Mouse (Mus musculus) embryonic facial prominence, embryonic 15.5 days (tissue): ENCODE data around the gene Samm50. TPM values are rescaled to one million over a fixed set of nuclear protein-coding genes. Genes with fewer than 3 reads are reported as not detected.
A peak's percentile ranks its signal among the peaks of the same experiment; 100 is the strongest.

Source experiments
- ATAC-seq: fragments of 200-750 bp; cut with Nextera tagmentation; 2 replicates; pipeline ENCODE4 v1.8.0; 2017; ENCODE audit warnings: low read depth, moderate TSS enrichment; ENCODE audit not compliant: insufficient number of reproducible peaks, low FRiP score, low TSS enrichment
- H3K27ac ChIP-seq: fragments of 300-500 bp; sonication (generic); replicated peaks from 2 replicates; pipeline ENCODE4 v1.5.1; 2015; ENCODE audit warnings: mild to moderate bottlenecking, inconsistent platforms
- H3K27me3 ChIP-seq: fragments of 300-500 bp; sonication (generic); 2 replicates; pipeline ENCODE4 v1.6.1; 2015; ENCODE audit warnings: inconsistent platforms
- H3K36me3 ChIP-seq: fragments of 300-500 bp; sonication (generic); 2 replicates; pipeline ENCODE4 v1.6.1; 2015; ENCODE audit warnings: mild to moderate bottlenecking, inconsistent platforms
- H3K4me1 ChIP-seq: fragments of 300-500 bp; sonication (generic); 2 replicates; pipeline ENCODE4 v1.6.1; 2015; ENCODE audit warnings: inconsistent platforms
- H3K4me2 ChIP-seq: fragments of 300-500 bp; sonication (generic); replicated peaks from 2 replicates; pipeline ENCODE4 v1.6.1; 2015; ENCODE audit warnings: mild to moderate bottlenecking, inconsistent platforms
- H3K4me3 ChIP-seq: fragments of 300-500 bp; sonication (generic); replicated peaks from 2 replicates; pipeline ENCODE4 v1.5.1; 2015; ENCODE audit warnings: mild to moderate bottlenecking, inconsistent platforms
- H3K9ac ChIP-seq: fragments of 300-500 bp; sonication (generic); 2 replicates; pipeline ENCODE4 v1.6.1; 2015; ENCODE audit warnings: inconsistent platforms
- H3K9me3 ChIP-seq: fragments of 300-500 bp; sonication (generic); replicated peaks from 2 replicates; pipeline ENCODE4 v1.6.1; 2016; ENCODE audit warnings: inconsistent platforms
- WGBS: fragments of 180-500 bp; shearing (Covaris S2); methylation state at CpG from one replicate; pipeline ENCODE4 v1.1.7; 2015; 5-methylcytosine and 5-hydroxymethylcytosine counted together
- microRNA-seq: library from miRNA; unstranded; fragments of <30 nt; microRNA quantifications from one replicate; pipeline ENCODE4, GENCODE M21; 2016; ENCODE audit warnings: borderline number of aligned reads
- polyA plus RNA-seq: library from polyadenylated mRNA; unstranded; fragments of >200 nt; fragmentation: Nextera tagmentation; extraction: Ambion mirVana; gene quantifications from 2 replicates; pipeline ENCODE4 v1.2.1, GENCODE M21; 2015

The Samm50 gene
- polyA plus RNA-seq, 1 experiment from 2014 or later = 96.4 TPM

DNA sequence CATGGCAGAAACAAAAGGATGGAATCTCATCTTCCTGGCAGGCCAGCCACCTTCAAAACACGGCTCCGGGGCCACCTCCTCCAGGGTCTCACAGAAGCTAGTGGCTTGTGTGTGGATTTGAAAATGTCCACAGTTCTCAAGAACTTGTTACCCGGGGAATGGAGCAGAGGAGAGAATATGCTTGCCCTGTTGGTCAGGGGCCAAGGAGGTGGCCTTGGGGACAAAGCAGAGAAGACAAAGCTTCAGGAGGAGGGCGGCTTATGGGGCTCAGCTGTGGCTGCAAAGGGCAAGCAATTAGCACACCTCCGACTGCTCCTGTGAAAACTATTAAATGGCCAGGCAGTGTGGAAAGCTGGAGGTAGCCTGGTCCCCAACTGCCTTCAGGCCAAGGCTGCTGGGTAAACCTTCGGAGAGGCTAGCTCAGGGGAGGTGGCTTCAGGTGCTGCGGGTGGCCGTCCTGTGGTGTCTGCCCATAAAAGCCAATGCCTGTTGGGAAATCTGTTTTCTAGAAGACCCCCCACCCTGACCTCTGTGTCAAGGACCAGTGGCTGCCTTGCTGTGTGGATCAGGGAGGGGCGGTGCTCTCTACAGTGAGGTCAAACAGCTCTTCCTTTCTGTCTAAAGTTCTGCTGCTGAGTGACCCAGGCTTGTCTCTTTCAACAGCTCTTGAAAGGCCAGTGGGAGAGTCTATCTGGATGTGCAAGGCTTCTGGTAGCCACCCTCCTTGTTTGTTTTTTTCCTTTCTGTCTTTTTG, 66.7 kb downstream of the Samm50 start:
- Histone ChIP-seq H3K27me3 (peaks cover 2% of the 10 kb centered on the region; the same call in 1 of the 2 replicates), H3K36me3 (no peaks in the 10 kb centered on the region), H3K4me2 (no peak overlapping the region), H3K4me3 (no peak overlapping the region), H3K9ac (no peak overlapping the region), H3K9me3 (no peaks in the 10 kb centered on the region), H3K4me1 (peaks cover 22% of the 10 kb centered on the region), H3K27ac (no peak overlapping the region)
- WGBS = 74% methylated on average over 9 of the region's 9 CpGs
- ATAC-seq = no peak

DNA sequence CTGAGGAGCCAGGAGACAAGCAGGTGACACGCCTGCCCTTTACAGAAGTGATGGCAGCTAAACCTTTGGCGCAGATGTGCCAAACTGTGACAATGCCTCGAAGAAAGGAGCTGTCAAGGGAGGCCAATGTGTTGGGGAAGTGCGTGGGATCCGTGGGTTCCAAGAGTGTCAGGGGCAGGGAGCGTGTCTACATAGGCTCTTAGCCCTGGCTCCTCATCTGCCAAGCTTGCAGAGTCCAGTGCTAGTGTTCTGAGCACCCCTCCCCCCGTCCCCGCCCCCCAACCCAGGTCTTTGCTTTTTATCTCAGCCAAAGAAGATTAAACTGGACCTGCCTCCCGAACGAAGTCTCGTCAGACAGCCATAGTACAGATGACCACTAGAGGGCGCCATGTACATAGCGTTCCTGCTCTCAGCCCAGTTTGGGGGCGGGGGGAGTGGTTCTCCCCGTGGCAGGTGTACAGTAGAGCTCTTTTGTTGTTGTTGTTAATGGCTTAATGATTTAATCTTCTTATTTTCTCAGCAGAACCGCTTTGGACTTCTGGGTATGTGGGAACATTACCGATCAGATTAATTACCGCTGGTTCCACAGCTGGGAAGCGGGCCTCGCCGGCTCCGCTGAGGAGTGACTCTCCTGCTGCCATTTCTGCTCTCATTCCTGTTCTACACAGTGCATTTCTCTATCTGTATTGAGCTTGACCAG, 68.2 kb downstream of the Samm50 start:
- Histone ChIP-seq H3K4me3 (0 out of 2 replicates have a peak overlapping the region, but pooled peaks have one; percentile 9), H3K36me3 (no peaks in the 10 kb centered on the region), H3K27me3 (peaks cover 2% of the 10 kb centered on the region; the same call in 1 of the 2 replicates), H3K4me1 (peaks cover 14% of the 10 kb centered on the region), H3K4me2 (peak overlapping the region; percentile 17; the same call in 1 of the 2 replicates), H3K9ac (no peak overlapping the region), H3K9me3 (no peaks in the 10 kb centered on the region), H3K27ac (no peak overlapping the region)
- 26% methylated on average over 22 of the region's 22 CpGs for WGBS
- 0 out of 2 replicates have a peak, but pooled peaks have one; percentile 44 for ATAC-seq

DNA sequence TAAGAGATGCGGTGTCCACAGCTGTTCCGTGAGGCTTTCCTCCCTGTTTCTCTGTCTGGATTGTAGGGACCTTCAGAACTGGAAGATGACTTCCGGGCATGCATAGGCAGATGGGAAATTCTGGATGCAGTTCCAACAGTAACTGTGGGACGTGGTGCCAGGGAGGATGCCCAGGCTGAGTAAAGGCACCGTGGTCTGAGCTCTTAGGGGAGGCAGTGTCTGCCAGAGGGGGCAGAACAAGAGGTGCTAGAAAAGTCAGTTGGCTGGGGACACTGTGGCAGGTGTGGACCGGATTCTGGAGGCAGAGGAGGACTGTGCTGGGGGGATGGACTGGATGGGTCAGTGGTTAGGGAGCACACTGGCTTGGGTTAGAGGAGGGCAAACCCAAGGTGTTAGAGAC, 70.6 kb downstream of the Samm50 start:
- Histone ChIP-seq H3K9ac (no peak overlapping the region), H3K27ac (no peak overlapping the region), H3K9me3 (no peaks in the 10 kb centered on the region), H3K4me1 (peaks cover 14% of the 10 kb centered on the region), H3K36me3 (no peaks in the 10 kb centered on the region), H3K4me2 (no peak overlapping the region), H3K4me3 (no peak overlapping the region), H3K27me3 (peaks cover 2% of the 10 kb centered on the region; the same call in 1 of the 2 replicates)
- ATAC-seq = no peak
- 88% methylated on average over 6 of the region's 6 CpGs for WGBS

DNA sequence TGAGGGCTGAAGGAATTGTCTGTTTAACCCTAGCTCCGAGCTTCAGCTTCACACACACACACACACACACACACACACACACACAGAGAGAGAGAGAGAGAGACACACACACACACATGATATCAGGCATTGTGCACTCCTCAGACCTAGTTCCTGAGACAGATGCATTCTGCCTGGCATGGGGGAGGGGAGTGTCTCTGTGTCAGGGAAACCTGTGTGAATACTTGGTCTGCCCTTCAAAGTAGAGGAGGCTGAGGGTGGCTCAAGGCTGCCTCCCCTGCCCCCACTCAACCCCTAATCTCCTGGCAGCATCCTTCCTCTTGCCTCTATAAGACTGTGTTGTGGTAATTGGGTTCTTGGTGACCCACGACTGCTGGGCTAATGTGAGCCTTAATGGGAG, 71.5 kb downstream of the Samm50 start:
- Histone ChIP-seq H3K27me3 (0 out of 2 replicates have a peak, but pooled peaks cover 2% of the 10 kb centered on the region), H3K27ac (no peak overlapping the region), H3K9me3 (no peaks in the 10 kb centered on the region), H3K4me3 (no peak overlapping the region), H3K4me2 (no peak overlapping the region), H3K9ac (no peak overlapping the region), H3K36me3 (no peaks in the 10 kb centered on the region), H3K4me1 (peaks cover 10% of the 10 kb centered on the region)
- no peak for ATAC-seq
- WGBS = 50% methylated on average over 2 of the region's 2 CpGs

DNA sequence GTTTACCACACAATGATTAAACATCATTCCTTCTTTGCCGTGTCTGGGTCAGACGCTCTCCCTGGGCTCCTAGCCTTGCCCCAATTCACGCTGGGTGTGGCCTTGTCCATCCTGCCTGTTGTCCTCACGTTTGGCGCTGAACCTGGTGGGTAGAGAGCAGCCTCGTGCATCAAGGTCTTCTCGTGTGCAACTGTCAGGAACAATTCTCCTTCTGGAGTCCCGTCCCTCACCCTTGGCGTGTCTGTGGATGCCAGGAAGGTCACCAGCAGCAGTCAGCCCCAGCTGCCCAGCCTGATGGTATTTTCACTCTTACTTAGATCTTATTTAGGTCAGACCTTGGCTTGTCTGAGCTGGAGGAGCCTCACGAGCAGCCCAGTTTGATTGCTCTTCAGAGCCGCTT, 73.1 kb downstream of the Samm50 start:
- ATAC-seq = no peak

DNA sequence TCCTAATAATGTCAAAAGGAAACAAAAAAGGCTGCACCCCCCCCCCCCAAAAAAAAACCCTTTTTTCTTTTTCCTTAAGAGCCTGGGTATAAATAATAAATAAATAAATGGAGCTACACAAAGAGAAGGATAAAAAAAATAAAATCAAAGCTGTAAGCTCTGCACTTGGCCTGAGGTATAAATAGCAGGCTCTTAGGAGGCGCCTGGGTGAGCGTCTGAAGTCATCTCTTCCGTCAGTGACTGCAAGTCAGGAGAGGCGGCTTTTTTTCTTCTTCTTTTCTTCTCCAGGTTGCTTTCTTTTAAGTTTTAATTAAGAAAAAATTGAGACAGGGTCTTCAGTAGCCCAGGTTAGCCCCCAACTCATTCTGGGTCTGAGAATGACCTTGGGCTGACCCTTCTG, 74.2 kb downstream of the Samm50 start:
- no peak for ATAC-seq
- H3K36me3 ChIP-seq = no peaks in the 10 kb centered on the region
- H3K9me3 ChIP-seq = no peaks in the 10 kb centered on the region
- H3K27ac ChIP-seq = no peak overlapping the region
- H3K9ac ChIP-seq = no peak overlapping the region
- no peak overlapping the region for H3K4me3 ChIP-seq
- H3K27me3 ChIP-seq = 0 out of 2 replicates have a peak, but pooled peaks cover 2% of the 10 kb centered on the region
- H3K4me2 ChIP-seq = no peak overlapping the region
- H3K4me1 ChIP-seq = 0 out of 2 replicates have a peak, but pooled peaks cover 4% of the 10 kb centered on the region
- 65% methylated on average over 4 of the region's 4 CpGs for WGBS

More for the DNA sequence above, 73.1 kb downstream of the Samm50 start:
- H3K27me3 ChIP-seq = 0 out of 2 replicates have a peak, but pooled peaks cover 2% of the 10 kb centered on the region
- 74% methylated on average over 11 of the region's 11 CpGs for WGBS
- no peak overlapping the region for H3K9ac ChIP-seq
- H3K27ac ChIP-seq = no peak overlapping the region
- peaks cover 9% of the 10 kb centered on the region for H3K4me1 ChIP-seq
- H3K4me3 ChIP-seq = no peak overlapping the region
- H3K9me3 ChIP-seq = no peaks in the 10 kb centered on the region
- no peak overlapping the region for H3K4me2 ChIP-seq
- no peaks in the 10 kb centered on the region for H3K36me3 ChIP-seq

Small RNA genes lying within 50 kb of the gene (microRNA-seq; reads per million reads assigned to microRNA genes)
- not detected for gene Mir6392

Other genes starting within 250 kb of the Samm50 start
- gene Efcab6, start 126.9 kb upstream of the Samm50 start, polyA plus RNA-seq = 0.85 and 1.3 TPM in 2 replicates
- 6.2 and 8.7 TPM in 2 replicates for gene Sult4a1, start 86.5 kb upstream of the Samm50 start, polyA plus RNA-seq
- 0.08 TPM in 1 of 2 replicates, not detected in the other for gene Pnpla5, start 69.1 kb upstream of the Samm50 start, polyA plus RNA-seq
- 3.0 and 3.9 TPM in 2 replicates for gene Pnpla3, start 24.4 kb upstream of the Samm50 start, polyA plus RNA-seq
- gene Parvb, start 39.8 kb downstream of the Samm50 start, polyA plus RNA-seq = 4.5 and 4.8 TPM in 2 replicates
- 3.7 and 3.9 TPM in 2 replicates for gene Parvg, start 131.8 kb downstream of the Samm50 start, polyA plus RNA-seq